Mouse (Mus musculus) neural tube, embryonic 12.5 days (tissue): ENCODE measurements around the gene Drg2. TPM values are rescaled to one million over a fixed set of nuclear protein-coding genes. Genes with fewer than 3 reads are reported as not detected.

ENCODE experiments used
- ATAC-seq: fragments of 200-750 bp; cut with Nextera tagmentation; 2 replicates; pipeline ENCODE4 v1.8.0; 2017; ENCODE audit warnings: low read depth, mild to moderate bottlenecking, moderate TSS enrichment, moderate library complexity; ENCODE audit not compliant: low FRiP score
- H3K27ac ChIP-seq: fragments of 300-500 bp; sonication (generic); 2 replicates; pipeline ENCODE4 v1.5.1; 2016
- H3K27me3 ChIP-seq: fragments of 300-500 bp; sonication (generic); replicated peaks from 2 replicates; pipeline ENCODE4 v1.6.1; 2016; ENCODE audit warnings: mild to moderate bottlenecking
- H3K36me3 ChIP-seq: fragments of 300-500 bp; sonication (generic); 2 replicates; pipeline ENCODE4 v1.6.1; 2016; ENCODE audit warnings: mild to moderate bottlenecking
- H3K4me1 ChIP-seq: fragments of 300-500 bp; sonication (generic); 2 replicates; pipeline ENCODE4 v1.6.1; 2016
- H3K4me2 ChIP-seq: fragments of 300-500 bp; sonication (generic); replicated peaks from 2 replicates; pipeline ENCODE4 v1.6.1; 2016; ENCODE audit warnings: mild to moderate bottlenecking
- H3K4me3 ChIP-seq: fragments of 300-500 bp; sonication (generic); 2 replicates; pipeline ENCODE4 v1.5.1; 2016
- H3K9ac ChIP-seq: fragments of 300-500 bp; sonication (generic); 2 replicates; pipeline ENCODE4 v1.6.1; 2016; ENCODE audit warnings: mild to moderate bottlenecking
- H3K9me3 ChIP-seq: fragments of 300-500 bp; sonication (generic); 2 replicates; pipeline ENCODE4 v1.6.1; 2016; ENCODE audit warnings: mild to moderate bottlenecking
- WGBS: fragments of 180-500 bp; shearing (Covaris S2); methylation state at CpG from one replicate; pipeline ENCODE4 v1.1.7; 2016; 5-methylcytosine and 5-hydroxymethylcytosine counted together
- polyA plus RNA-seq: library from polyadenylated mRNA; unstranded; fragments of >200 nt; fragmentation: Nextera tagmentation; extraction: Ambion mirVana; gene quantifications from 2 replicates; pipeline ENCODE4 v1.2.1, GENCODE M21; 2016

The Drg2 gene
- polyA plus RNA-seq, 1 experiment from 2014 or later: 103 TPM

GRCm38 (mm10) chr11:60518305-60518704, 63.9 kb downstream of the Drg2 start:
- WGBS: 83% methylated on average over 4 of the region's 4 CpGs
- no peak overlapping the region for H3K4me3 ChIP-seq

More at GRCm38 (mm10) chr11:60518305-60518704, 63.9 kb downstream of the Drg2 start:
- ATAC-seq: no peak
- H3K9me3 ChIP-seq: no peaks in the 10 kb centered on the region
- no peak overlapping the region for H3K27ac ChIP-seq
- no peaks in the 10 kb centered on the region for H3K4me1 ChIP-seq
- no peaks in the 10 kb centered on the region for H3K36me3 ChIP-seq
- H3K9ac ChIP-seq: no peak overlapping the region
- H3K27me3 ChIP-seq: no peaks in the 10 kb centered on the region
- no peak overlapping the region for H3K4me2 ChIP-seq

Other genes with a start within 250 kb of the Drg2 start
- gene Srebf1, start 232.0 kb upstream of the Drg2 start, polyA plus RNA-seq: 50.0 and 50.9 TPM in 2 replicates
- gene Tom1l2, start 101.7 kb upstream of the Drg2 start, polyA plus RNA-seq: 43.3 and 46.7 TPM in 2 replicates
- gene Drc3, start 101.3 kb upstream of the Drg2 start, polyA plus RNA-seq: 1.9 and 2.6 TPM in 2 replicates
- gene Gid4, start 37.4 kb upstream of the Drg2 start, polyA plus RNA-seq: 24.4 and 25.5 TPM in 2 replicates
- 36.5 and 39.9 TPM in 2 replicates for gene Atpaf2, start 36.1 kb upstream of the Drg2 start, polyA plus RNA-seq
- 0.05 and 0.13 TPM in 2 replicates for gene Myo15, start 14.7 kb downstream of the Drg2 start, polyA plus RNA-seq
- gene Alkbh5, start 81.8 kb downstream of the Drg2 start, polyA plus RNA-seq: 28.5 and 34.9 TPM in 2 replicates
- 99.8 and 101 TPM in 2 replicates for gene Llgl1, start 245.1 kb downstream of the Drg2 start, polyA plus RNA-seq